Mouse (Mus musculus) gastrocnemius, postnatal 4 days (tissue): ENCODE results near the gene Hc. TPM values are rescaled to one million over a fixed set of nuclear protein-coding genes. Genes with fewer than 3 reads are reported as not detected.

Experiments used
- DNase-seq, 2 experiments: peaks; one replicate each; pipeline ENCODE4 v3.0.0; 2021 to 2022; ENCODE audit warnings: low spot score in 2 of 2, mixed read lengths in 2 of 2
- long read RNA-seq, 2 experiments: library from polyadenylated mRNA; stranded (forward); transcript quantifications; one replicate each; pipeline ENCODE4 v2.0.0; 2021
- total RNA-seq, 2 experiments: library from RNA; stranded (reverse); gene quantifications; 2 replicates each; pipeline ENCODE4 v1.2.3; 2021

Gene Hc
- 1 to 10 TPM in 1 of 2 experiments, under 1 TPM in 1; 0.25 to 1.1 TPM for total RNA-seq
- long read RNA-seq, experiment 1: 0 reads
- long read RNA-seq, experiment 2: 0 reads

- no peak for DNase-seq
Measured at GRCm38 (mm10) chr2:35061338-35061737, at the start of gene Hc. Gene Hc, minus strand, starts transcription at chr2:35061438.

- DNase-seq: no peak
Measured at GRCm38 (mm10) chr2:35110521-35110920, 49.3 kb upstream of the Hc start.

DNA sequence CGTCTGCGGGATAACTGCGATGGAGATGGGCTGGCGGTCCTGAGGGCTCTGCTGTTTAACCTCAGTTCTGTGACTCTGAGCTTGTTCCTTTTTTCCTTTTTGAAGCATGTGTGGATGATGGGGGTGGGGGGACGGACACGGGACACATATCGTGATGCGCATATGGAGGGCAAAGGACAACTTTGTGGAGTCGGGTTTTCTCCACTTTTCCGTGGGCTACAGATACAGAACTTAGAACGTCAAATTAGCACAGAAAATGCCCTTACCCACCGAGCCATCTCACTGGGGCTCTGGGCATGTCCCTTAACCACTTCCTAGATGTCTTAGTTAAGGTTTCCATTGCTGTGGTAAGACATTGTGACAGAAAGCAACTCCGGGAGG lies 48.7 kb upstream of the Hc start:
- no peak for DNase-seq

- DNase-seq: peak; percentile 93 to 96
Measured at GRCm38 (mm10) chr2:35109141-35109923, 48.1 kb upstream of the Hc start, which contains the start of gene Cntrl. Gene Cntrl, plus strand, starts transcription at chr2:35109492.

GRCm38 (mm10) chr2:35108712-35109111 lies 47.5 kb upstream of the Hc start:
- peak in 1 of 2 experiments; percentile 17 for DNase-seq

- DNase-seq: peak; percentile 19
Measured at GRCm38 (mm10) chr2:35107984-35108635, 46.9 kb upstream of the Hc start.

DNA sequence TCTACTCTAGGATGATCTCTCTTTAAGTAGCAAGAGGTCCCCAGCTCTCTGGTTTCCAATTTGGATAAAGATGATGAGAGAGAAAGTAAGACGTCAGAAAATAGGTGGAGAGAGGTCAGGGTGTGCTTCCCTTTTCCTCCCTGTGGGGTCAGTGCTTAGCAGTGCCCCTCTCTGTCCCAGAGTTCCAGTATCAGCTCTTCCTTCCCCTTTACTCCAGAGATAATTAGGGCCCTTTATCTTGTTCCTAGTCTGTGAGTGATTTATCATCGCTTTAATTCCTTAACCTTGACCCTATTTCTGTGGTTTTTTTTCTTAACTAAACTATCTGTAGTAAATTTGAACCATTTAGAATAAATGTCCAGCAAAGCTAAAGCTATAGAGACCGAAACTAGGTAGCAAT lies 43.6 kb upstream of the Hc start:
- DNase-seq: no peak

- DNase-seq: no peak
Measured at GRCm38 (mm10) chr2:35103558-35103957, 42.3 kb upstream of the Hc start.

GRCm38 (mm10) chr2:35102777-35103176 lies 41.5 kb upstream of the Hc start:
- no peak for DNase-seq

DNA sequence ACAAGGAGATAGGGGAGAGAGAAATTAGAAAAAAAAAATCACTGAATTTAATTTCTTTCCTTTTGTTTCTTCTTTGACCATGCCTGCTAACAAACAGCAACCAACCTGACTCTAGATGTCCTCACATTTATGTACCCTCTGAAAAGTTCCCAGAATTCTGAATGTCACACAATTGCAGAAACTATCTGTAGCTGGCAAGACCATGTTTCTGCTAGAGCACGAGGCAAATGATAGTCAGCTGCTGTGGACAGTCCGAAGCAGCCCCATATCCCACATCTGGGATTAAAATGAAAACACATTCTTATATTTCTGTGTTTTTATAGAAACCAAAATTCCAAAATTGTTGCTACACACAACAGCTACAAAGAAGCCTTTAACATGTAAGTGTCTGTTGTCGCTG lies 40.2 kb upstream of the Hc start, which contains the start of gene AI182371:
Gene AI182371 (minus strand): TSS at position 101 of the 400 bp plus-strand sequence.
- DNase-seq: no peak

DNA sequence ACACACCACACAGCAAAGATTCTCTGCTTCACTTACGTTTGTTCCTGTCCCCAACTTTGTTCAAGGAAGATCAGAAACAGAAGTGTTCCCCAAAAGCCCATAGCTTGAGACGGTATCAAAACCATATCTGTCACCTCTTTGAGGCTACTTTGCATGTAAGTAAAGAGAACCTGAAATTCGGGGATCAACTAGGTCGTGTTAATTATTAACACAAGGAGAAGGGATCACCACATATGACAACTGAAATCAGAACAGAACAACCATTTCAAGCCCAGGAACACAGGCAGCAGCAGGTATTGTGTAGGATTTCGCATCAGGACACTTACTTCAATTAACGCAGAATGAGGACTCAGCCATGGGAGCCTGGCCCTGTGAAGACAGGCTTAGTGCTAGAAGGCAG lies 39.3 kb upstream of the Hc start:
- no peak for DNase-seq

- DNase-seq: no peak
Measured at GRCm38 (mm10) chr2:35087418-35087817, 26.2 kb upstream of the Hc start.

DNA sequence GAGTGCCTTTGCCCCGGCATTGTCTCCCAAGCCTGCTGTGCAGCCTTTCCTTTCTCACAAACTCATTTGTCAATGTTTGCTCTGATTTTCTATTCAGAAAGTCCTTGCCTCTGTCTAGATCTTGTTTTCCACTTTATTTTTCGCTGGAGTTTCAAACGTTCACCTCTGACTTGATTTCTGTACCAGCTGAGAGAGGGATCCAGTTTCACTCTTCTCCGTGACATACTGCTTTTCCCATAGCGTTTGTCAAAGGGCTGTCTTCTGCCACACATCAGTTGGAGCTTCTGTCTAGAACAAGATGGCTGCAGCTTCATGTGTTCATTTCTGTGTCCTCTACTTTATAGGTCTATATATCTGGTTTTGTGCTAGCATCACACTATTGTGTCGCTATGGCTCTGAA lies 17.9 kb upstream of the Hc start:
- DNase-seq: no peak

- DNase-seq: no peak
Measured at GRCm38 (mm10) chr2:35074328-35074727, 13.1 kb upstream of the Hc start.

DNA sequence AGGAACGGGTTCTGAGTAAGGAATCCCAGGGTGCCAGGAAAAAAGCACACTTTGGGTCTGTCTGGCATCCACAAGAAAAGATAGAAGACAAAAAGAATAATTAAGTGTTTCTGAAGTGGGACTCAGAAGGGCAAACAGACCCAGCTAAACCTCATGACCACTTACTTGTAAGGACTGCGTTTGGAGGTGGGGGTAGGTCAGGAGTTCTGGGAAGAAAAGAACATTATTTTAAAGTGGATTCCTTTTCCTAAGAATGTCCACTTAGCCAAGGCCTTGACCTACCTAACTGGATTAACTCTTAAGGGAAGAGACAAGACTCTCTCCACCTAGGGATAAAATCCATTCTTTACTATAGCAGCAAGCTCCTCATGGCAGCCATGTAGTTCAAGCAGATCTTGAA lies 11.3 kb upstream of the Hc start:
- DNase-seq: no peak

DNA sequence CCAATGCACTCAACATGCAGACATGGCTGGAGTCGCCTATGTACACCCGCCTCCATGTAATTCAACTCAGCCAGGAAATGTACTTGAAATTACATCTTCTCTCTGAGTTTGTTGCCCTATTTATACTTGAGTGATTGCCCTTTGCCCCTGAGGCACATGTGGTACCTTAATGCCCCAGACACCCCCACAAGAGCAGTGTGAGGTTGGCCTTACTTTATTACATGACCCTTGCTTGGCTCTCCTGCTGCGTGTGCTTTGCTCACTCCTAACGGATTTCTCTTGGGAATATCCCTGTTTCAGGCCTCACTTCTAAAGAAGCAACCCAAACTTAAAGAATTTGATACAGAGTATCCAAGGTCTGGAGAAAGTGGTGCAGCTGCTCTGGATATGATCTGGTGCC lies 9.0 kb upstream of the Hc start:
- no peak for DNase-seq

DNA sequence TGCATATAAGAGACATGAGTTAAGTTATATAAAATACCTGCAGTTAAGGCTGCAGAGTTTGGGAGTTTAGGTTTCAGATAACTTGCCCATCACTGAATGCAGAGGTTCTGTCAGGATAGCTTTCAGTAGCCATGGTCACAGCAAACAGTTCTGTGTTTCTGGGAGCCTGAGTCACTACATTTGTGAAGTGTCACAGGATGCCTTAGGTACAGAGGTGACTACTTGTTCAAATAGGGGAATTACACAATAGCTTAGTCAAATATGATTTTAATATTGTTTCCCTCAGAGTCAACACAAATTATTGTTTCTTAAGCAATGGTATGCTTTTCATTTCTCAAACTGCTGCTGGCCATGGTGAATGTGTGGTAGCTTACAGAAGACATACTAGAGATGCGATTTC lies 7.9 kb upstream of the Hc start:
- no peak for DNase-seq

DNA sequence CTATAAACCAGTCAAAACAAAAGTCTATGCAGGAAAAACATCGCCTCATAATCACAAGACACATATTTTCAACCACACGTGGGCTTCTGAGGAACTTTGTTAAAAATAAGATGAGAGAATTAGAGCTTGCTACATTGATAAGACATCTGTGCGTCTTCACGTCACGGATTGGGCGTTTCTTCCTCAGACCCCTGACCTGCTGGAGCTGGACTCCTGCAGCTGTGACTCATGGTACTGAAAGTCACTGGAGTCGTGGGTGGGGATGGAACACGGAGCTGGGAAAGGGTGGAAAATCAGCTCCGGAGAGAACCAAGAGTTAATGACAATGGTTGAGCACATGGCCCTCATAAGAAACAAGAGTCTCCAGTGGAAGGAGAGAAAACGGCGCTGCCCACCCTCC lies 5.9 kb upstream of the Hc start:
- no peak for DNase-seq

DNA sequence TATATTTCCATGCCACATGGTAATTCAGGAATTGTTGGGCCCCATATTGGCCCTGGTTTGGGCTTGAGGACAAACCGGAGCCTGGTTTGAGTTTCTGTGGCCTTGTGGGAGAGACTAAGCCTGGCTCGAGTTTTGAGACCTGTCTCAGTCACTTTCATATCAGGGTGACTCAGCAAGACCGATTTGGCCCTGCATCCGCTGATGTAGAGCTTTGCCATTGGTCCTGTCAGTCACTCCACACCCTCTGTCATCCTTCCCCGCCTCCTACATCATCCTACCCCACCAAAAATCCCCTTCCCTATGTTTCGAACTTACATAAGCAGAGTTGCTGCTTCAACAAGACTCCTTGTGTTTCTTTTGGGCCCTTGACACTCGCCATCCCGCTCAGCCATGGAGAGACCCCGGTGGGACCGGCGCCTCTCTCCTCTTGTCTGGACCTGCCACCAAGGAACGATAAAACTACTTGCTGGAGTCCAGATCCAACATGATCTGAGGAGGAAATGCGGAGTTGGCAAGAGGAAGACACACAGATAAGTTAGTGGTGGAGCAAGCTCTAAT lies 5.4 kb upstream of the Hc start:
- DNase-seq: no peak

DNA sequence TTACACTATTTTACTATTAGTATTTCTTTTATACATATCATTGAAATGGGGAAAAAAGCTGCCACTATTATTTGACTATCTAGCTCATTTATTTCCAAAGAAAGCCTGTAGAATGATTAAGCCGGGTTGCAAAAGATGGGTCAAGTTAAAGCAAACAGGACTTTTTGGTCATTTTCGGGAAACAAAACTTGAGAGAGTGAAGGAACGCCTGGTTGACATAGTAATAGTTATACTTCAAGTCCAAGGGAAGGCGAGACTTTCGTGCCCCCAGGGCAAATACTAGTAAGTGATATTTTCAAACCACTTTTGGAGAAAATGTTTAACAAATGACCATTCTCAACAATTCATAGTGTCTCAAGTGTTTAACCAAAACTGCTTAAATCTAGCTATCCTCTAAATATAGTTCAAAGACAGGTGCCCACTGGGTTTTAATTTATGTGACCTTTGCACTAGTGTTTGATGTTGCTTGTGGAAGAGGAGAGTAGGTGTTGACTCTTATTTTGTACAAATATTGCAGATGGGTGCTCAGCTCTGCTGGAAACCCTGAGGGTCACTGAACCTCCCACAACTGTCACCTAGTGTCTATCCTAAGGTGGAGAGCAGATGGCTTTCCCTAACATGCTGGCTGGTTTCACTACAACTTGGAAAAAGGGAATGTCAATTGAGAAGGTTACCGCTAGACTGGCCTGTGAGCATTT lies 2.2 kb upstream of the Hc start:
- DNase-seq: no peak

DNA sequence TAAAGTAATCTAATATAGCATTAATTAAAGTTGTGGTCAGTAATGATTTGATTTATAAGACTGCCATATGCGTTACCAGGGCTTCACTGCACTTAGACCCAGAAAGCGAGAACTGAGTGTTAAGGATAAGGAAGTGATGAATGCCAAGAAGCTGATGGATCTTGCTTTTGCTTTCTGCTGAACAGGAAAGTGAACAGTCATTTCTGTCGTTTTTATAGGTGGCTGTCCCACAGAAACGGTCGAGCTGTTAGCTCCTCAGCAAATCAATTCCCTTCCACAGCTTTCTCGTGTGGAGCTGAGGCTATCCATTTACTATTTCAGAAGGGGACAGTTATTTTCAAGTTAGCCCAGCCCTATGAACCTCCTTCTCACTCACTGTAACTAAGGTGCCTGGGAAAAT lies 341 bp downstream of the Hc start:
- DNase-seq: no peak

- no peak for DNase-seq
Measured at GRCm38 (mm10) chr2:35060256-35060655, 982 bp downstream of the Hc start.
